Mouse (Mus musculus) forebrain, postnatal 0 days (tissue): ENCODE results near the gene Bmpr1b. TPM values are rescaled to one million over a fixed set of nuclear protein-coding genes. Genes with fewer than 3 reads are reported as not detected.
A peak's percentile ranks its signal among the peaks of the same experiment; 100 is the strongest.

Source experiments
- ATAC-seq: fragments of 200-750 bp; cut with Nextera tagmentation; 2 replicates; pipeline ENCODE4 v1.8.0; 2017; ENCODE audit warnings: mild to moderate bottlenecking, moderate library complexity
- DNase-seq: peaks from one replicate; pipeline ENCODE4 v3.0.0-alpha.2; 2015
- H3K27ac ChIP-seq: fragments of 300-500 bp; sonication (generic); 2 replicates; pipeline ENCODE4 v1.5.1; 2014; ENCODE audit warnings: low read depth, mild to moderate bottlenecking, antibody characterized with exemption, low read length, moderate library complexity, mixed read lengths
- H3K27me3 ChIP-seq: fragments of 300-500 bp; sonication (generic); 2 replicates; pipeline ENCODE4 v1.6.1; 2014; ENCODE audit warnings: mild to moderate bottlenecking, low read length, mixed read lengths; ENCODE audit not compliant: insufficient read depth
- H3K36me3 ChIP-seq: fragments of 300-500 bp; sonication (generic); 2 replicates; pipeline ENCODE4 v1.6.1; 2014; ENCODE audit warnings: mild to moderate bottlenecking, moderate library complexity; ENCODE audit not compliant: insufficient read depth
- H3K4me1 ChIP-seq: fragments of 300-500 bp; sonication (generic); 2 replicates; pipeline ENCODE4 v1.6.1; 2014; ENCODE audit warnings: antibody characterized with exemption; ENCODE audit not compliant: insufficient read depth
- H3K4me2 ChIP-seq: fragments of 300-500 bp; sonication (generic); 2 replicates; pipeline ENCODE4 v1.6.1; 2014; ENCODE audit warnings: low read depth, mild to moderate bottlenecking, moderate library complexity
- H3K4me3 ChIP-seq: fragments of 300-500 bp; sonication (generic); 2 replicates; pipeline ENCODE4 v1.5.1; 2014; ENCODE audit warnings: low read depth, low read length, mixed read lengths
- H3K9ac ChIP-seq: fragments of 300-500 bp; sonication (generic); 2 replicates; pipeline ENCODE4 v1.6.1; 2014; ENCODE audit warnings: mild to moderate bottlenecking
- H3K9me3 ChIP-seq: fragments of 300-500 bp; sonication (generic); 2 replicates; pipeline ENCODE4 v1.6.1; 2016; ENCODE audit warnings: low read length
- CTCF ChIP-seq: sonication (generic); IDR thresholded peaks from 2 replicates; pipeline ENCODE4 v1.5.1; 2016; ENCODE audit warnings: antibody characterized with exemption, control low read depth, low read depth
- WGBS: fragments of 180-500 bp; shearing (Covaris S2); extraction: QIAGEN DNeasy Blood & Tissue Kit; methylation state at CpG from one replicate; pipeline ENCODE4 v1.1.7; 2014; 5-methylcytosine and 5-hydroxymethylcytosine counted together
- polyA plus RNA-seq: library from polyadenylated mRNA; unstranded; fragments of >200 nt; fragmentation: Nextera tagmentation; extraction: Ambion mirVana; gene quantifications from 2 replicates; pipeline ENCODE4 v1.2.1, GENCODE M21; 2015
- total RNA-seq: library from RNA; depleted of rRNA; stranded (reverse); fragments of >200 nt; gene quantifications from 2 replicates; pipeline ENCODE4 v1.2.3, GENCODE M21; 2014

Bmpr1b gene
- total and polyA plus RNA-seq, 2 experiments from 2014 or later = 3.0 to 7.4 TPM

GRCm38 (mm10) chr3:141940207-141940606 is 229.0 kb downstream of the Bmpr1b start:
- H3K27me3 ChIP-seq = no peaks in the 10 kb centered on the region
- no peaks in the 10 kb centered on the region for H3K36me3 ChIP-seq
- no peak for TF ChIP-seq CTCF
- ATAC-seq (no peak), DNase-seq (no peak)
- H3K4me3 ChIP-seq = no peak overlapping the region
- H3K4me1 ChIP-seq = peaks cover 6% of the 10 kb centered on the region; the same call in 1 of the 2 replicates
- H3K27ac ChIP-seq = no peak overlapping the region
- H3K4me2 ChIP-seq = no peak overlapping the region
- H3K9ac ChIP-seq = no peak overlapping the region
- H3K9me3 ChIP-seq = no peaks in the 10 kb centered on the region
- WGBS = 66% methylated on average over 5 of the region's 5 CpGs

DNA sequence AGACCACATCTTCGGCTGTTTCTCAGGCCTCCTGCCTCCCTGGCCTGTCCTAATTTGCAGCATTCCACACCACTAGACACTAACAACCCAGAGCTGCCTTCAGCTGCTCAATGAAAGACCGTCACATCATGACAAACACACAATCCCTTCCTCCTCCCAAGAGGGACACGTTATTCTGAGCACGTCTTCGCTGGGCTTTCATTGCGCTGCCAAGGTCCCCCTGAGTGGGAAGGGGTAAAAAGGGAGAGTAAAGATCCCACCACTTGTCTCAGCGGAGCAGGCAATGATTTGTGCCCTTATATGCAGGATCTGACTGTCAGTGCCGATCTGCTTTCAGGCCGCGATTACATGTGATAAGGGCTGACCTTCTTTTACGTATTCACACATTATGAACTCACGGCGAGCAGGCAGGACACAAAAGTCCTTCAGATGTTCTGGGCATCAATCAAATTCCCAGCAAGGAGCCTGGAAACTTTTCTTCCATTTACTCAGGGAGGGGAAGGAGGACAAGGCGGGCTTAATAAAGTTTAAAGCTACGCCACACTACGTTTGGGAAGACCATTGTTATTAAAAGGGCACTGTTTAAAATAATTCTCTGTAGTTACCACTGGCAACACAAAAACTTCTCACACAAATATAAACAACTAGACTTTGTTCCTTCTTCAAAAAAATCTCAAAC is 232.5 kb downstream of the Bmpr1b start:
- WGBS = 9% methylated on average over 16 of the region's 16 CpGs
- H3K27me3 ChIP-seq = no peaks in the 10 kb centered on the region
- H3K27ac ChIP-seq = peak overlapping the region; percentile 31; the same call in 1 of the 2 replicates
- no peaks in the 10 kb centered on the region for H3K9me3 ChIP-seq
- peak overlapping the region; percentile 28 for H3K4me2 ChIP-seq
- ATAC-seq (peak; percentile 82), DNase-seq (peak; percentile 49)
- peak overlapping the region; percentile 25 for H3K9ac ChIP-seq
- no peaks in the 10 kb centered on the region for H3K36me3 ChIP-seq
- H3K4me1 ChIP-seq = peaks cover 13% of the 10 kb centered on the region; the same call in 1 of the 2 replicates
- no peak overlapping the region for H3K4me3 ChIP-seq
- no peak for TF ChIP-seq CTCF

GRCm38 (mm10) chr3:141932956-141933355 is 236.3 kb downstream of the Bmpr1b start:
- WGBS = 24% methylated on average over 3 of the region's 3 CpGs

DNA sequence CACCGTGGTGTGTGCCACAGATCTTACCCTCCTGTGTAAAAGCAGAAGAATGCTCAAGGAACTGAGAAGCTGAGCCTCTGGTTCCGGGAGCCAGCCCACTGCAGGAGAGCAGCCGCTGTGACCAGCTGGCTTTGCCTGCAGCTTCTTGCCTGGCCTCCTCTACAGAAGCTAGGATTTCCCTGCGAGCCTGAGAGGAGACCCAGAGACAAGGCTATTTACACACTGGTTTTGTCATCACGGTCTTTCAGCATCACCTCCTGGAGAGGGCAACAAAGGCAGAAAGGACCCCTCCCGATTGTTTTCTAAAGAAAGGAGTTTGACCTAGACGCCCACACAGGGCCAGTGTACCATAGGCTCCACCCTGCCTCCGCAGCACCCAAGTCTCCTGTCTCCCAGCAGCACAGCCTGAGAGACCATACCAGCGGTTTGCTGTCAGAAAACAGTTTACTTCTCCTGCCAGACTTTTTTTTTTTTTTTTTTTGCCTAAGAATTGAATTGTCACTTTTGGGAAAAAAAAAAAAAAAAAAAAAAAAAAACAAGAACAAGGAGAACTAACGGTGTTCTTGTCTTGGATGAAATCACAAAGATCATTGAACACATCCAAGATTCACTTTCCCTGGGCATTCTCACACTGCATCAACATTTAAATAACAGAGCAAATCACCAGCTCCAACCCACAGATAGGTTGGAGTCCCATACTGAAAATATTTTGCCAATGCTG is 237.7 kb downstream of the Bmpr1b start:
- 4% methylated on average over 10 of the region's 10 CpGs for WGBS
- DNase-seq (peak; percentile 33), ATAC-seq (peak; percentile 54)
- Histone ChIP-seq H3K27me3 (no peaks in the 10 kb centered on the region), H3K4me2 (peak overlapping the region; percentile 44), H3K9ac (peak overlapping the region; percentile 44; the same call in 1 of the 2 replicates), H3K4me3 (peak overlapping the region; percentile 13; the same call in 1 of the 2 replicates), H3K4me1 (peaks cover 10% of the 10 kb centered on the region; the same call in 1 of the 2 replicates), H3K9me3 (no peaks in the 10 kb centered on the region), H3K27ac (peak overlapping the region; percentile 24; the same call in 1 of the 2 replicates), H3K36me3 (no peaks in the 10 kb centered on the region)
- TF ChIP-seq CTCF = no peak

More at GRCm38 (mm10) chr3:141932956-141933355, 236.3 kb downstream of the Bmpr1b start:
- no peak for TF ChIP-seq CTCF
- ATAC-seq (peak; percentile 73), DNase-seq (peak; percentile 75)
- Histone ChIP-seq H3K36me3 (no peaks in the 10 kb centered on the region), H3K27ac (no peak overlapping the region; the same call in 1 of the 2 replicates), H3K9me3 (no peaks in the 10 kb centered on the region), H3K9ac (no peak overlapping the region), H3K4me3 (no peak overlapping the region), H3K4me1 (peaks cover 13% of the 10 kb centered on the region; the same call in 1 of the 2 replicates), H3K27me3 (no peaks in the 10 kb centered on the region), H3K4me2 (peak overlapping the region; percentile 14; the same call in 1 of the 2 replicates)

DNA sequence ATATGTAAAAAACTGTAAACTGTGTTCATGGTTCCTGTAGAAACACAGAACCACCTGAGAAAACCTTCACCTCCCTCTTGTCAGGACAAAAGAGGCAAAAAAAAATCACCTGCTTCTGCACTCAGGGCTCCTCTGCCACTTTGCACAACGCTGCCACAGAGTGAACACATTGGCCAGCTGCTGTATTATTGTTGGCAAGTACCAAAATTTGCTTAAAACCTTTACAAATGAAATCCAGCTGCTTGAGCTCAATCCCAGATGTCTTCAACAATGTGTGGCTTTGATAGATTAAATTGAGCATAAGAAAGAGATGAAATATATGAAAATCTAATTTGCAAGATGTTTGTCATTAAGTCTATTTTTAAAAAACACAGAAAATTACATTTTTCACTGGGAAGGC is 245.8 kb downstream of the Bmpr1b start:
- ATAC-seq = no peak
- DNase-seq = no peak
- no peak overlapping the region for H3K27ac ChIP-seq
- TF ChIP-seq CTCF = no peak
- H3K9ac ChIP-seq = no peak overlapping the region
- 38% methylated on average over 1 of the region's 1 CpGs for WGBS
- H3K27me3 ChIP-seq = no peaks in the 10 kb centered on the region
- no peak overlapping the region for H3K4me2 ChIP-seq
- H3K36me3 ChIP-seq = no peaks in the 10 kb centered on the region
- no peaks in the 10 kb centered on the region for H3K9me3 ChIP-seq
- H3K4me1 ChIP-seq = no peaks in the 10 kb centered on the region
- H3K4me3 ChIP-seq = no peak overlapping the region

DNA sequence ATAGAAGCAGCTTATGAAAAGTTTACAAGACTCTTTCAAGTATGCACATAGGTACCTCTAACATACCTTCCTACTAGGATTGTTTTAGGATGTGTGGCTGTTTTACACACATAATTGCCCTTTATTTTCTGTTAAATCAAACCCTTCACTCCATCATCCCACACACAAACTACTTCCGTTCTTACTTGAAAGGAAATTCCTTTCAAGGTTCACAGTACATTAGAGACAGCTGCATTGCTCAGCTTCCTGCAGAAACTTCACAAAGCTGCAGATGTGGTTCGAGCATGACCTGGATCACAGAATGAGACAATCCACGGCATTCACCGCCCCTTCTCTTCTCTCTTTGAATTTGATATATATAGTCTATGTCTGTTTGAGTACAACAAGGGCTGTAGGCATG is 248.1 kb downstream of the Bmpr1b start:
- 52% methylated on average over 4 of the region's 4 CpGs for WGBS
- Histone ChIP-seq H3K4me1 (no peaks in the 10 kb centered on the region), H3K27ac (no peak overlapping the region), H3K4me3 (no peak overlapping the region), H3K4me2 (no peak overlapping the region), H3K9me3 (no peaks in the 10 kb centered on the region), H3K9ac (no peak overlapping the region), H3K27me3 (no peaks in the 10 kb centered on the region), H3K36me3 (no peaks in the 10 kb centered on the region)
- no peak for TF ChIP-seq CTCF
- no peak for ATAC-seq
- DNase-seq = no peak

GRCm38 (mm10) chr3:141919661-141920060 is 249.6 kb downstream of the Bmpr1b start:
- H3K9ac ChIP-seq = no peak overlapping the region
- no peak overlapping the region for H3K4me3 ChIP-seq
- H3K27me3 ChIP-seq = no peaks in the 10 kb centered on the region
- H3K4me2 ChIP-seq = no peak overlapping the region
- H3K9me3 ChIP-seq = no peaks in the 10 kb centered on the region
- H3K27ac ChIP-seq = no peak overlapping the region
- 33% methylated on average over 3 of the region's 3 CpGs for WGBS
- TF ChIP-seq CTCF = no peak
- H3K4me1 ChIP-seq = no peaks in the 10 kb centered on the region
- ATAC-seq (no peak), DNase-seq (no peak)
- H3K36me3 ChIP-seq = no peaks in the 10 kb centered on the region
